Mouse (Mus musculus) megakaryocyte, embryonic 14.5 days (primary cell): Measurements from ENCODE around the gene Kcna7.

Experiments used
- FLI1 ChIP-seq: IDR thresholded peaks from 2 replicates; pipeline ENCODE4 v1.6.1; 2012; ENCODE audit warnings: low read length, inconsistent platforms, mixed read lengths
- GATA1 ChIP-seq: IDR thresholded peaks from 3 replicates; pipeline ENCODE4 v1.6.1; 2012; ENCODE audit warnings: mixed read lengths, low read length, inconsistent platforms, borderline replicate concordance

DNA sequence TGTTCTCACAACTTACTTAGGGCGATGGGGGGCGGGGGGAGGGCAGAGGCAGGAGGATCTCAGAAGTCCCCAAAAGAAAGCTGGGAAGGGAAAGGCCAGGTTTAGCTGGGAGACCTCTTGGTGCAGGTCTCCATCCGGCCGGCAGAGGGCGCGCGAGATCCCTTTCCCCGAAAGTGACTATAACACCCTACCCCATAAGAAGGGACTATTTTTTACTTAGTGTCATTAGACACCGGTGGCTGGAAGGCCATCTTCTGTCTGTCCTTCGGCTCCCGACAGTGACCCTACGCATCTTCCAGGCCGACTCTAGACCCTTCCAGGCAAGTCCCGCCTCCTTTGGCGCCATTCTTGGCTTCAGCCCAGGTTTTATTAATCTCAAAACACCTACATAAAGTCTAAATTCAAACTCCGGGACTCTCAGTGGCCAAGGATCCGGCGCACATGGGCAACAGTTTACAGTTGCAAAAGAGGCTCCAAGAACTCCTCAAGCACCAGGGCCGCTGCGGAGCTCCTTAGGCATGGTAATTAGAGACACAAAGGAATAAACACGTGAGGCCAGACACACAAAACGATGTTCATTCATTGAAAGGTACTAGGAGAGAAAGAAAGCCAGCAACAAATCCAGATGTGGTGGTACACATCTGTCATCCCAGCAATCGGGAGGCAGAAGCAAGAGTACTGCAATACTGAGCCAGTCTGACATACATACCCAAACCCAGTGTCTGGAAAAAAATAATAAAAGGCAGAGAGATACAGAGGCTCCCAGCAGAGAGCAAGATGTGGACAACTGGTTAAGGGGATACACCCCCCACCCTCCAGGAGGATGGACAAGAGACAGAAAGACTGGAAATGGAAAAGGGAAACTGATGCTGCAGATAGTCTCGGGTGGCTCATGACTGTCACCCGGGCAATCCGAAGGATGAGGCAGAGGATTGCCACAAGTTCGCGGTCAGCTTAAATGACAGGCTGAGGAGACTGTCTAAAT, at the start of gene Kcna7:
- no peak for TF ChIP-seq FLI1
- TF ChIP-seq GATA1 = no peak
